Comparison of ENCODE assay signal across 26 mouse cellular contexts in the genomic region with DNA sequence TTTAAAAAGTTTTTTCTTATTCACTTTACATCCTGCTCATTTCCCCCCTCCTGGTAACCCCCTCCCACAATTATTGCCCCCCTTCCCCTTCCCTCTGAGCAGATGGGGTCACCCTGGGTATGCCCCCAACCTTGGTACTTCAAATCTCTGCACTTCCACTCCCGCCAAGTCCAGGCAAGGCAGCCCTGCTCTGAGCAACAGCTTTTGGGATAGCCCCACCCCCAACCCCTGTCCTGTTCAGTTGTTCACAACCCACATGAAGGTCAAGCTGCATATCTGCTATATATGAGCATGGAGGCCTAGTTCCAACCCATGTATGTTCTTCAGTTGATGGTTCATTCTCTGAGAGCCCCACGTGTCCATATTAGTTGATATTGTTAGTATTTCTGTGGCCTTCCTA. TPM values are rescaled to one million over a fixed set of nuclear protein-coding genes. Genes with fewer than 3 reads are reported as not detected.
A peak's percentile ranks its signal among the peaks of the same experiment; 100 is the strongest.
DNase-seq lines count a peak whose midpoint lies in the region; ATAC-seq and TF ChIP-seq lines count a peak whose summit lies in the region.
"Had no signal": no experiment of that assay in that cellular context is flagged by ENCODE, and none has a peak within 500 bp of the region (broad histone marks: within the 10 kb centered on the region; RNA-seq: fewer than 3 reads in every experiment).

No protein-coding gene starts in this region.

- TF ChIP-seq CTCF in MEL (IDR thresholded peaks at IDR 0.05 in 2 of 3, conservative IDR thresholded peaks at IDR 0.05 in 1 of 3; ENCODE audit: control insufficient read depth in 1 of 3, insufficient read depth in 1 of 3, low read depth in 2 of 3, low read length in 3 of 3, poor library complexity in 1 of 3, severe bottlenecking in 1 of 3): no peak

- H3K4me1 ChIP-seq in heart, embryonic 10.5 days: peaks cover 11% of the 10 kb centered on the region
- H3K4me1 ChIP-seq in heart, embryonic 12.5 days (replicated peaks): peaks cover 8% of the 10 kb centered on the region
- H3K4me1 ChIP-seq in MEL (ENCODE audit: control insufficient read depth in 1 of 2, insufficient read depth in 2 of 2, low read length in 2 of 2): peaks cover 0 to 24% of the 10 kb centered on the region in 2 experiments; a peak in 3 of 4 replicates
- peaks cover 10% of the 10 kb centered on the region for H3K4me1 ChIP-seq in midbrain, embryonic 15.5 days

- 62% methylated on average over 2 of the region's 2 CpGs for WGBS in heart, embryonic 10.5 days
- 67% methylated on average over 2 of the region's 2 CpGs for WGBS in heart, embryonic 12.5 days
- 81% methylated on average over 2 of the region's 2 CpGs for WGBS in midbrain, embryonic 15.5 days

- no peak overlapping the region for H3K4me3 ChIP-seq in heart, embryonic 10.5 days
- H3K4me3 ChIP-seq in heart, embryonic 12.5 days: no peak overlapping the region
- H3K4me3 ChIP-seq in MEL (ENCODE audit: control insufficient read depth in 1 of 2, insufficient read depth in 1 of 2, low read depth in 2 of 2, low read length in 2 of 2): no peak overlapping the region
- H3K4me3 ChIP-seq in midbrain, embryonic 15.5 days: no peak overlapping the region
- H3K4me3 ChIP-seq: embryonic facial prominence, embryonic 13.5 days; embryonic facial prominence, embryonic 15.5 days; erythroblast, embryonic 14.5 days; forebrain, embryonic 10.5 days; forebrain, embryonic 12.5 days had no signal

- TF ChIP-seq EP300 in MEL (IDR thresholded peaks at IDR 0.05; ENCODE audit: low read depth in 1 of 2, low read length in 2 of 2): no peak

- no peak for TF ChIP-seq RAD21 in MEL (IDR thresholded peaks at IDR 0.05; ENCODE audit: low read depth, low read length)

- no peak overlapping the region for H3K4me2 ChIP-seq in heart, embryonic 12.5 days
- H3K4me2 ChIP-seq in midbrain, embryonic 15.5 days: no peak overlapping the region
- H3K4me2 ChIP-seq: embryonic facial prominence, embryonic 13.5 days; embryonic facial prominence, embryonic 15.5 days; forebrain, embryonic 12.5 days had no signal

- peaks cover 8% of the 10 kb centered on the region for H3K79me2 ChIP-seq in MEL (ENCODE audit: control insufficient read depth, insufficient read depth, low read length, poor library complexity)

- peak; percentile 70 for DNase-seq in heart, embryonic 10.5 days (ENCODE audit: low spot score)
- peak; percentile 39 for DNase-seq in testis, postnatal 10 days (ENCODE audit: low spot score)
- no peak for DNase-seq in testis, postnatal 14 days (ENCODE audit: low spot score)
- no peak for DNase-seq in MEL (ENCODE audit: low read depth, low spot score)
- DNase-seq: adrenal gland, adult 2 months; adrenal gland, postnatal 10 days; adrenal gland, postnatal 25 days; cerebellum, adult 11 months; cerebellum, adult 18-20 months; cerebellum, adult 8-10 months; cerebellum, adult 9-11 months; cerebellum, postnatal 14 days; cerebellum, postnatal 36 days; embryo, embryonic 11 days had no signal

- H3K9ac ChIP-seq in heart, embryonic 12.5 days: no peak overlapping the region
- no peak overlapping the region for H3K9ac ChIP-seq in MEL (ENCODE audit: control insufficient read depth, low read depth, low read length, poor library complexity, severe bottlenecking)
- H3K9ac ChIP-seq in midbrain, embryonic 15.5 days: no peak overlapping the region
- H3K9ac ChIP-seq: embryonic facial prominence, embryonic 13.5 days; embryonic facial prominence, embryonic 15.5 days; forebrain, embryonic 12.5 days had no signal

- H3K36me3 ChIP-seq in heart, embryonic 10.5 days: 0 out of 2 replicates have a peak, but pooled peaks cover 2% of the 10 kb centered on the region
- peaks cover under 1% of the 10 kb centered on the region; the same call in 1 of the 2 replicates for H3K36me3 ChIP-seq in heart, embryonic 12.5 days
- H3K36me3 ChIP-seq in MEL (ENCODE audit: control insufficient read depth in 1 of 2, insufficient read depth in 2 of 2, low read length in 2 of 2): peaks cover 0 to 27% of the 10 kb centered on the region in 2 experiments; a peak in 2 of 4 replicates
- peaks cover 2% of the 10 kb centered on the region for H3K36me3 ChIP-seq in midbrain, embryonic 15.5 days (replicated peaks)
- H3K36me3 ChIP-seq: forebrain, embryonic 12.5 days had no signal

- ATAC-seq in heart, embryonic 12.5 days (ENCODE audit: insufficient number of reproducible peaks, low FRiP score): no peak
- ATAC-seq in midbrain, embryonic 15.5 days (replicated peaks): no peak
- ATAC-seq: CD4-positive, CD25-positive, alpha-beta regulatory T cell, adult 4 months; forebrain, embryonic 14.5 days; forebrain, embryonic 16.5 days had no signal

- no peaks in the 10 kb centered on the region for H3K9me3 ChIP-seq in heart, embryonic 10.5 days
- H3K9me3 ChIP-seq in heart, embryonic 12.5 days (replicated peaks): no peaks in the 10 kb centered on the region
- H3K9me3 ChIP-seq in MEL (replicated peaks; ENCODE audit: insufficient read depth, low read length): no peaks in the 10 kb centered on the region
- 0 out of 2 replicates have a peak, but pooled peaks cover under 1% of the 10 kb centered on the region for H3K9me3 ChIP-seq in midbrain, embryonic 15.5 days
- H3K9me3 ChIP-seq: embryonic facial prominence, embryonic 13.5 days; embryonic facial prominence, embryonic 15.5 days; forebrain, embryonic 10.5 days; forebrain, embryonic 12.5 days; G1E had no signal

- no peaks in the 10 kb centered on the region for H3K27me3 ChIP-seq in heart, embryonic 10.5 days (ENCODE audit: insufficient read depth, poor library complexity, severe bottlenecking)
- H3K27me3 ChIP-seq in heart, embryonic 12.5 days (replicated peaks): no peaks in the 10 kb centered on the region
- H3K27me3 ChIP-seq in MEL (ENCODE audit: control insufficient read depth in 1 of 2, insufficient read depth in 2 of 2, low read length in 2 of 2): no peaks in the 10 kb centered on the region
- no peaks in the 10 kb centered on the region for H3K27me3 ChIP-seq in midbrain, embryonic 15.5 days (replicated peaks)
- H3K27me3 ChIP-seq: CH12.LX; embryonic facial prominence, embryonic 13.5 days; embryonic facial prominence, embryonic 15.5 days had no signal

- H3K27ac ChIP-seq in heart, embryonic 10.5 days: no peak overlapping the region
- H3K27ac ChIP-seq in heart, embryonic 12.5 days (ENCODE audit: poor library complexity, severe bottlenecking): no peak overlapping the region
- peak overlapping the region; percentile 23 for H3K27ac ChIP-seq in MEL (ENCODE audit: control insufficient read depth, low read depth, low read length)
- no peak overlapping the region for H3K27ac ChIP-seq in midbrain, embryonic 15.5 days
- H3K27ac ChIP-seq: embryonic facial prominence, embryonic 13.5 days; embryonic facial prominence, embryonic 15.5 days; forebrain, embryonic 10.5 days; forebrain, embryonic 12.5 days had no signal

- no peak for TF ChIP-seq POLR2A in MEL (IDR thresholded peaks at IDR 0.05; ENCODE audit: control insufficient read depth in 1 of 2, insufficient read depth in 1 of 2, low read depth in 1 of 2, low read length in 2 of 2, poor library complexity in 1 of 2)

TF ChIP-seq in MEL, 35 proteins besides CTCF, POLR2A, EP300 and RAD21:
- no peak for TF ChIP-seq SMC3 (IDR thresholded peaks at IDR 0.05; ENCODE audit: low read depth, low read length)
- no peak for TF ChIP-seq GATA1 (IDR thresholded peaks at IDR 0.05; ENCODE audit: low read depth, low read length)
TF ChIP-seq in MEL: peak in this region for 0.

RNA-seq across cellular contexts. Expression of gene Zfp933, which starts 2.6 kb away (rescaled TPM):
- 4.7 and 5.4 TPM in 2 replicates for polyA plus RNA-seq in heart, embryonic 10.5 days (2016; fragmentation: Nextera tagmentation; extraction: Ambion mirVana)
- 5.0 and 5.9 TPM in 2 replicates for polyA plus RNA-seq in heart, embryonic 12.5 days (2016; fragmentation: Nextera tagmentation; extraction: Ambion mirVana)
- 3.3 and 4.7 TPM in 2 replicates for total RNA-seq in MEL (2012; rRNA removed)
- 100 to 1,000 TPM in 1 of 2 experiments, 1 to 10 TPM in 1; 4.0 to 353 TPM for polyA plus RNA-seq in MEL (2012; ENCODE audit: insufficient read depth in 1 of 2, insufficient read length in 2 of 2, low read depth in 1 of 2, low replicate concordance in 2 of 2, missing spikeins in 1 of 2)
- 7.5 and 7.6 TPM in 2 replicates for polyA plus RNA-seq in midbrain, embryonic 15.5 days (2015; fragmentation: Nextera tagmentation; extraction: Ambion mirVana)
- polyA plus RNA-seq: erythroblast, embryonic 14.5 days had no signal

RNA-seq across cellular contexts. Expression of gene Miip, which starts 17.8 kb away (rescaled TPM):
- polyA plus RNA-seq in heart, embryonic 10.5 days (2016; fragmentation: Nextera tagmentation; extraction: Ambion mirVana): 36.1 and 49.7 TPM in 2 replicates
- polyA plus RNA-seq in heart, embryonic 12.5 days (2016; fragmentation: Nextera tagmentation; extraction: Ambion mirVana): 23.4 and 26.3 TPM in 2 replicates
- 19.0 and 22.8 TPM in 2 replicates for total RNA-seq in MEL (2012; rRNA removed)
- polyA plus RNA-seq in MEL (2012; ENCODE audit: insufficient read depth in 1 of 2, insufficient read length in 2 of 2, low read depth in 1 of 2, low replicate concordance in 2 of 2, missing spikeins in 1 of 2): 10 to 100 TPM in 1 of 2 experiments, not detected in 1; 31.4 TPM
- polyA plus RNA-seq in midbrain, embryonic 15.5 days (2015; fragmentation: Nextera tagmentation; extraction: Ambion mirVana): 43.3 and 48.3 TPM in 2 replicates
- polyA plus RNA-seq: G1E had no signal

RNA-seq across cellular contexts. Expression of gene Fv1, which starts 18.0 kb away (rescaled TPM):
- 8.7 and 8.8 TPM in 2 replicates for polyA plus RNA-seq in heart, embryonic 10.5 days (2016; fragmentation: Nextera tagmentation; extraction: Ambion mirVana)
- polyA plus RNA-seq in heart, embryonic 12.5 days (2016; fragmentation: Nextera tagmentation; extraction: Ambion mirVana): 9.0 and 9.1 TPM in 2 replicates
- 3.0 and 3.8 TPM in 2 replicates for total RNA-seq in MEL (2012; rRNA removed)
- polyA plus RNA-seq in MEL (2012; ENCODE audit: insufficient read depth in 1 of 2, insufficient read length in 2 of 2, low read depth in 1 of 2, low replicate concordance in 2 of 2, missing spikeins in 1 of 2): 1 to 10 TPM in 1 of 2 experiments, not detected in 1; 4.6 TPM
- polyA plus RNA-seq in midbrain, embryonic 15.5 days (2015; fragmentation: Nextera tagmentation; extraction: Ambion mirVana): 9.5 and 9.7 TPM in 2 replicates
- total RNA-seq: G1E had no signal
- polyA plus RNA-seq: erythroblast, embryonic 14.5 days; G1E had no signal

RNA-seq across cellular contexts. Expression of gene Zfp984, which starts 41.2 kb away (rescaled TPM):
- 8.6 and 10.1 TPM in 2 replicates for polyA plus RNA-seq in heart, embryonic 10.5 days (2016; fragmentation: Nextera tagmentation; extraction: Ambion mirVana)
- polyA plus RNA-seq in heart, embryonic 12.5 days (2016; fragmentation: Nextera tagmentation; extraction: Ambion mirVana): 9.1 and 11.0 TPM in 2 replicates
- 1.4 and 2.2 TPM in 2 replicates for total RNA-seq in MEL (2012; rRNA removed)
- polyA plus RNA-seq in MEL (2012; ENCODE audit: insufficient read depth in 1 of 2, insufficient read length in 2 of 2, low read depth in 1 of 2, low replicate concordance in 2 of 2, missing spikeins in 1 of 2): under 1 TPM in 1 of 2 experiments, not detected in 1; 0.92 TPM
- polyA plus RNA-seq in midbrain, embryonic 15.5 days (2015; fragmentation: Nextera tagmentation; extraction: Ambion mirVana): 2.7 and 3.4 TPM in 2 replicates
- polyA plus RNA-seq: adrenal gland, adult 2 months; erythroblast, embryonic 14.5 days had no signal

RNA-seq across cellular contexts. Expression of gene Mfn2, which starts 53.7 kb away (rescaled TPM):
- polyA plus RNA-seq in heart, embryonic 10.5 days (2016; fragmentation: Nextera tagmentation; extraction: Ambion mirVana): 65.7 and 126 TPM in 2 replicates
- polyA plus RNA-seq in heart, embryonic 12.5 days (2016; fragmentation: Nextera tagmentation; extraction: Ambion mirVana): 121 and 123 TPM in 2 replicates
- 16.0 and 19.0 TPM in 2 replicates for total RNA-seq in MEL (2012; rRNA removed)
- 10 to 100 TPM in 1 of 2 experiments, not detected in 1; 32.8 TPM for polyA plus RNA-seq in MEL (2012; ENCODE audit: insufficient read depth in 1 of 2, insufficient read length in 2 of 2, low read depth in 1 of 2, low replicate concordance in 2 of 2, missing spikeins in 1 of 2)
- 101 and 104 TPM in 2 replicates for polyA plus RNA-seq in midbrain, embryonic 15.5 days (2015; fragmentation: Nextera tagmentation; extraction: Ambion mirVana)

Comparison
In these comparisons a context has a peak if more than half of its experiments do, and no peak if none do; other contexts are left out.
1. DNase-seq: peak in heart, embryonic 10.5 days (single experiment) and testis, postnatal 10 days (single experiment); none in testis, postnatal 14 days (single experiment) and MEL (single experiment).